Mouse (Mus musculus) hindbrain, embryonic 12.5 days (tissue): ENCODE data around the gene Adprh. TPM values are rescaled to one million over a fixed set of nuclear protein-coding genes. Genes with fewer than 3 reads are reported as not detected.
A peak's percentile ranks its signal among the peaks of the same experiment; 100 is the strongest.

Experiments used
- ATAC-seq: fragments of 200-750 bp; cut with Nextera tagmentation; 2 replicates; pipeline ENCODE4 v1.8.0; 2017; ENCODE audit warnings: moderate TSS enrichment; ENCODE audit not compliant: low FRiP score
- H3K27ac ChIP-seq: fragments of 300-500 bp; sonication (generic); 2 replicates; pipeline ENCODE4 v1.5.1; 2016; ENCODE audit warnings: mild to moderate bottlenecking
- H3K27me3 ChIP-seq: fragments of 300-500 bp; sonication (generic); 2 replicates; pipeline ENCODE4 v1.6.1; 2016; ENCODE audit warnings: mild to moderate bottlenecking
- H3K36me3 ChIP-seq: fragments of 300-500 bp; sonication (generic); 2 replicates; pipeline ENCODE4 v1.6.1; 2016; ENCODE audit warnings: mild to moderate bottlenecking
- H3K4me1 ChIP-seq: fragments of 300-500 bp; sonication (generic); 2 replicates; pipeline ENCODE4 v1.6.1; 2016
- H3K4me2 ChIP-seq: fragments of 300-500 bp; sonication (generic); replicated peaks from 2 replicates; pipeline ENCODE4 v1.6.1; 2016; ENCODE audit warnings: mild to moderate bottlenecking
- H3K4me3 ChIP-seq: fragments of 300-500 bp; sonication (generic); 2 replicates; pipeline ENCODE4 v1.5.1; 2016; ENCODE audit warnings: mild to moderate bottlenecking
- H3K9ac ChIP-seq: fragments of 300-500 bp; sonication (generic); 2 replicates; pipeline ENCODE4 v1.6.1; 2016; ENCODE audit warnings: mild to moderate bottlenecking, moderate library complexity
- H3K9me3 ChIP-seq: fragments of 300-500 bp; sonication (generic); replicated peaks from 2 replicates; pipeline ENCODE4 v1.6.1; 2016; ENCODE audit warnings: mild to moderate bottlenecking
- WGBS: fragments of 180-500 bp; shearing (Covaris S2); methylation state at CpG from one replicate; pipeline ENCODE4 v1.1.7; 2016; 5-methylcytosine and 5-hydroxymethylcytosine counted together
- polyA plus RNA-seq: library from polyadenylated mRNA; unstranded; fragments of >200 nt; fragmentation: Nextera tagmentation; extraction: Ambion mirVana; gene quantifications from 2 replicates; pipeline ENCODE4 v1.2.1, GENCODE M21; 2016

Adprh gene
- polyA plus RNA-seq, 1 experiment from 2014 or later: 155 TPM

DNA sequence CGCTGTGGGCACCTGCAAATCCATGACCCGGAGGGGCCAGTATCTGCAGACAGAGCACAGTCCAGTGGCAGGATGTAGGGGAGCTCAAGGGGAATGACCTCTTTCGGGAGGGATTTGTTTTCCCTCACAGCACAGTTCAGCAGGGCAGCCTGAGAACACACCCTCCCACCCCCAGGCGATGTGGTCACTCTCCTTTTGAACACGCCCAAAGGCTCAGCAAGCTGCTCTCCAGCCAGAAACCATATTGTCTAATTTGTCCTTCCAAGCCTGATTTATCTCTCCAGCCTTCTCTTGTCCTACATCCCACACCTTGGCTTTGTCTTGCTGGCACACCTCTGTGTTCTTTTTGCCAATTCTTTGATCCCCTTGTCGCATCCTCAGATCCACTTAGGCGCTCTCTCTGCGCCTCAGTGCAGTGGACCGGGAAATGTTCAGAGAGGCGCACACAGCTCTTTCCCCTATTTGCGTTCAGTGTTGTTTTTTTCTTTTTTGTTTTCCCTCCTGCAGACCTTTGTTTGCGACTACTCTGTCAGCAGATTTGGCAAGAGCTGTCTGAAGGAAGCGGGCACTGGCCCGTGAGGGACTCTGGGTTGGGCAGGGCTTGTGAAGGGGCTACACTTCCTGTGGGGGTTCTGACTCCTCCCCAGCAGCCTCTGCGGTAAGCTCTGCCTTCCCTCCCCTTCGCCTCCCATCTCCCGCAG is 52.8 kb downstream of the Adprh start:
- H3K4me3 ChIP-seq: peak overlapping the region; percentile 23
- WGBS: 11% methylated on average over 17 of the region's 17 CpGs
- peak overlapping the region; percentile 47 for H3K9ac ChIP-seq

DNA sequence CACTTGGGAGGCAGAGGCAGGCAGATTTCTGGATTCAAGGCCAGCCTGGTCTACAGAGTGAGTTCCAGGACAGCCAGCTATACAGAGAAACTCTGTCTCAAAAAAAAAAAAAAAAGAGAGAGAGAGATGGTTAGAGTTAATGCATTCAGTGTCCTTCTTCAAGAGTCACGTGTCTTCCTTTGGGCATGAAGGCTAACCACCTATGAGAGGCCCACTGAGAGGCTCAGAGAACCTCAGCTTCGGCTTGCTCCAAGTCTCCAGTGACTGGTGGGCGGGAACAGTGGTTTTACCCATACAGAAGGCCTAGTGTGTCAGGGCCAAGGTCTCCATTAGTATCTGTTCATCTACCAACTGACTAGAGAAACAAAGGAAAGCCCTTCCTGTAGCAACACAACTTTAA is 53.4 kb downstream of the Adprh start:
- no peak overlapping the region for H3K9ac ChIP-seq
- ATAC-seq: no peak
- no peak overlapping the region for H3K4me3 ChIP-seq
- H3K27me3 ChIP-seq: no peaks in the 10 kb centered on the region
- peak overlapping the region; percentile 53 for H3K4me2 ChIP-seq
- peaks cover 14% of the 10 kb centered on the region for H3K4me1 ChIP-seq
- H3K9me3 ChIP-seq: no peaks in the 10 kb centered on the region
- peak overlapping the region; percentile 75; the same call in 1 of the 2 replicates for H3K27ac ChIP-seq
- no peaks in the 10 kb centered on the region for H3K36me3 ChIP-seq
- WGBS: 63% methylated on average over 3 of the region's 3 CpGs

More for the DNA sequence above, 52.8 kb downstream of the Adprh start:
- H3K9me3 ChIP-seq: no peaks in the 10 kb centered on the region
- peaks cover 14% of the 10 kb centered on the region for H3K4me1 ChIP-seq
- no peaks in the 10 kb centered on the region for H3K27me3 ChIP-seq
- H3K36me3 ChIP-seq: no peaks in the 10 kb centered on the region
- peak; percentile 88 for ATAC-seq
- peak overlapping the region; percentile 75 for H3K27ac ChIP-seq
- peak overlapping the region; percentile 53 for H3K4me2 ChIP-seq

DNA sequence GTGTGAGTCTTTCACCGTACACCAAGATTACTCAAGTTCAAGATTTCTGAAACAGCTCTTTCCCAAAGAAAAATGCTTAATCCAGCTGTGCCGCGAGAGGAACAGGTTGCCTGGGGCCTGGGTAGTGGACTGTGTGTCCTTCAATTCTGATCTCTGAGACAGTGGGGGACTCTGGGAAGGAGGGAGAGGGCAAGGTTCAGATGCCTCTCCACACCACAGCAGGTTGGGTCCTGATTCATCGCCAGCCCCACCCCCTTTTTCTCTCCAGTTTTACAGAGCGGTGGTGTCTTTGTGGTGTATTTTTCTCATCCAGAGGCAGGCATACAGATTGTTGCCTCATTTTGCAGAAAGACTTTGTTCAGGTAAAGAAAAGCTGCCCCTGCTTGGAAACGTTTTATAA is 54.2 kb downstream of the Adprh start:
- 91% methylated on average over 6 of the region's 6 CpGs for WGBS
- H3K9ac ChIP-seq: no peak overlapping the region

DNA sequence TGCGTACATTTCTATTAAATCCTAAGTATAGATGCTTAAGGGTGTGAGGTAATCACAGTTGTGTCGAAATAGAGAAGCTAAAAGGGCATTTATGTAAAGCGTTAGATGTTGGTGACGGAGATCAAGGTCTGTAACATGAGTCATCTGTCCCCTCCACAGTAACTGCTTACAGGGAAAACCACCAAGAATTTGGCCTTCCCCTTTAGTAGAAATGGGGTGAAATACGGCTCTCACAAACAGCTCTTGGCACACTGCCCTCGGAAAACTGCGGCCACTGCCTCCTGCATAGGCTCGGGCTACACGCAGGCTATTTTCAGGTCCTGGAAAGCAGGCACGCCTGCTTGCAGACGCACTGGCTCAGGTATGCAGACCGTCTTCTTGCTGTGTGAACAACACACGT is 56.3 kb downstream of the Adprh start:
- H3K9ac ChIP-seq: no peak overlapping the region
- WGBS: 75% methylated on average over 13 of the region's 13 CpGs
- H3K27ac ChIP-seq: no peak overlapping the region
- peaks cover 14% of the 10 kb centered on the region for H3K4me1 ChIP-seq
- H3K4me3 ChIP-seq: no peak overlapping the region
- no peak overlapping the region for H3K4me2 ChIP-seq
- H3K27me3 ChIP-seq: no peaks in the 10 kb centered on the region
- ATAC-seq: no peak
- no peaks in the 10 kb centered on the region for H3K9me3 ChIP-seq
- H3K36me3 ChIP-seq: no peaks in the 10 kb centered on the region

More for the DNA sequence above, 54.2 kb downstream of the Adprh start:
- H3K27me3 ChIP-seq: no peaks in the 10 kb centered on the region
- H3K4me3 ChIP-seq: no peak overlapping the region
- no peaks in the 10 kb centered on the region for H3K36me3 ChIP-seq
- H3K9me3 ChIP-seq: no peaks in the 10 kb centered on the region
- no peak for ATAC-seq
- H3K27ac ChIP-seq: no peak overlapping the region
- H3K4me1 ChIP-seq: peaks cover 14% of the 10 kb centered on the region
- no peak overlapping the region for H3K4me2 ChIP-seq

DNA sequence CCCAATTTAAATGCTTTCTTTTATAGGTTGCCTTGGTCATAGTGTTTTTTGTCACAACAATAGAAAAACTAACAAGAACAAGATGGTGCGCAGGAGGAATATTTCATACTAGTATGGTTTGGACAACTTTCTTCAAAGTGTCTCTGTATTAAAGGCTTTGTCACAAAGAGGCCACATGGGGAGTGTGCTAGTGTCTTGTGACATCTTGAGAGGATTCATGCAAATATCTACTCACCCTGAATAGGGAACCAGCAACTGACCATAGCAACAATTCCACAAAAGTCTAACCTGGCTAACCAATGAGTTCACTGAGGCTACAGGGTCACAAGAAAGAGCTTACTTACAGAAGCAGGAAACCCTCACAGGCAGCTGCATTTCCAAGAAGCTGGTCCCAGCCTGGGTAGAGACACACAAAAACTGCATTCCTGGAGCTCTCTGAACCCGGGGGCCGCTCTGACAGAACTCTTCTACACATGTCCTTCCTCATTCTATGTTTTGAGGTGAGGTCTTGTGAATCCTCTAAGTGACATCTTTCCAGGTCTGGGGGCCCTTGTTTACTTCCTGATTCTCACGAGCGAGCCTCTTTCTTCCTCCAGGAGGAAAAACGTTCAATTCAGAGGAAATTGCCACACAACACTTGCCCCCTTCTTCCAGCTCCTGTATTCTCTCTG is 57.3 kb downstream of the Adprh start:
- Histone ChIP-seq H3K4me2 (no peak overlapping the region), H3K4me1 (peaks cover 12% of the 10 kb centered on the region), H3K36me3 (no peaks in the 10 kb centered on the region), H3K9me3 (no peaks in the 10 kb centered on the region), H3K4me3 (no peak overlapping the region), H3K27ac (no peak overlapping the region), H3K9ac (no peak overlapping the region), H3K27me3 (no peaks in the 10 kb centered on the region)
- WGBS: 72% methylated on average over 6 of the region's 6 CpGs
- ATAC-seq: no peak

DNA sequence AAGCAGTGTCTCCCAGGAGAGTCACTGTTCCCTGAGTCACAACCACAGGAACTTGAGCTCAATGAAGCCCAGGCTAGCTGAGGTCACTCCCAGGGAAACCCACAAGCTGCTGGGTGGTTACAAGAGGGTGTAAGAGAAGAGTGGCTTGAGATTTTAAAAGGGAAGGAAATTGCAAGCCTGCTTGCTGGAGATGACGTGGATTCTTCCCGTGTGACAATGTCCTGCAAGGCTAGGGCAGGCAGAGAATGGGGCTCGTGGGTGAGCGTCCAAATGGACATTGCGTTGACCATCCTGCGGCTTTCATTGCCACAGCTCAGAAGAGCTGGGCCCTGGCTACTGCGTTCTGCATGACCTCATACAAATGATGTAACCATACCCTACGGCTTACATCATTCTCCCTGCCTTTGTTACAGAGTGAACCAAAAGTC is 58.3 kb downstream of the Adprh start:
- no peaks in the 10 kb centered on the region for H3K36me3 ChIP-seq
- no peak overlapping the region for H3K9ac ChIP-seq
- WGBS: 84% methylated on average over 8 of the region's 8 CpGs
- ATAC-seq: no peak
- H3K9me3 ChIP-seq: no peaks in the 10 kb centered on the region
- H3K27me3 ChIP-seq: no peaks in the 10 kb centered on the region
- peaks cover 2% of the 10 kb centered on the region for H3K4me1 ChIP-seq
- H3K27ac ChIP-seq: no peak overlapping the region
- H3K4me3 ChIP-seq: no peak overlapping the region
- H3K4me2 ChIP-seq: no peak overlapping the region

Other genes with a start within 250 kb of the Adprh start
- gene Nr1i2, start 157.9 kb downstream of the Adprh start, polyA plus RNA-seq: not detected in 2 replicates
- gene Maats1, start 110.6 kb downstream of the Adprh start, polyA plus RNA-seq: 1.2 and 1.3 TPM in 2 replicates
- gene Cox17, start 105.7 kb downstream of the Adprh start, polyA plus RNA-seq: 105 and 116 TPM in 2 replicates
- not detected in 2 replicates for gene Gm21987, start 105.7 kb downstream of the Adprh start, polyA plus RNA-seq
- 0.70 and 1.4 TPM in 2 replicates for gene Popdc2, start 90.5 kb downstream of the Adprh start, polyA plus RNA-seq
- 0.30 and 0.37 TPM in 2 replicates for gene Pla1a, start 19.6 kb downstream of the Adprh start, polyA plus RNA-seq
- 0.64 and 0.74 TPM in 2 replicates for gene Cd80, start 2.9 kb upstream of the Adprh start, polyA plus RNA-seq
- 31.6 and 35.1 TPM in 2 replicates for gene Timmdc1, start 70.0 kb upstream of the Adprh start, polyA plus RNA-seq
- gene Poglut1, start 97.6 kb upstream of the Adprh start, polyA plus RNA-seq: 73.5 and 76.8 TPM in 2 replicates
- gene Tmem39a, start 106.0 kb upstream of the Adprh start, polyA plus RNA-seq: 65.3 and 67.4 TPM in 2 replicates